Mouse (Mus musculus) small intestine, adult 2 months (tissue): ENCODE measurements around the gene Card11. TPM values are rescaled to one million over a fixed set of nuclear protein-coding genes. Genes with fewer than 3 reads are reported as not detected.

Experiments used
- H3K27ac ChIP-seq: fragments of 200-500 bp; 2 replicates; pipeline ENCODE4 v1.5.1; 2012; ENCODE audit warnings: low read depth, low read length, control low read depth, inconsistent platforms; ENCODE audit not compliant: insufficient read depth
- H3K27me3 ChIP-seq: fragments of 200-500 bp; 2 replicates; pipeline ENCODE4 v1.6.1; 2012; ENCODE audit warnings: mild to moderate bottlenecking, moderate library complexity, low read length, inconsistent platforms; ENCODE audit not compliant: control insufficient read depth, insufficient read depth
- H3K36me3 ChIP-seq: fragments of 200-500 bp; 2 replicates; pipeline ENCODE4 v1.6.1; 2012; ENCODE audit warnings: mild to moderate bottlenecking, low read length, control low read depth, inconsistent platforms; ENCODE audit not compliant: control insufficient read depth, insufficient read depth
- H3K4me1 ChIP-seq: fragments of 200-500 bp; 2 replicates; pipeline ENCODE4 v1.6.1; 2012; ENCODE audit warnings: low read length, inconsistent platforms, mixed read lengths; ENCODE audit not compliant: control insufficient read depth, insufficient read depth, insufficient read length
- H3K4me3 ChIP-seq: fragments of 200-500 bp; 2 replicates; pipeline ENCODE4 v1.5.1; 2012; ENCODE audit warnings: low read depth, mild to moderate bottlenecking, control low read depth, inconsistent platforms, low read length, moderate library complexity
- CTCF ChIP-seq: fragments of 200-500 bp; IDR thresholded peaks from 2 replicates; pipeline ENCODE4 v1.5.1; 2012; ENCODE audit warnings: low read depth, mild to moderate bottlenecking, control low read depth, inconsistent platforms, low read length, moderate library complexity, mixed read lengths; ENCODE audit not compliant: insufficient replicate concordance, insufficient read length; ENCODE audit errors: extremely low read depth
- POLR2A ChIP-seq: fragments of 200-500 bp; IDR thresholded peaks from 2 replicates; pipeline ENCODE4 v1.6.1; 2012; ENCODE audit warnings: low read depth, mild to moderate bottlenecking, control low read depth, inconsistent platforms, low read length, moderate library complexity
- WGBS: fragments of 180-500 bp; shearing (Covaris S2); methylation state at CpG from one replicate; pipeline ENCODE4 v1.1.7; 2018; 5-methylcytosine and 5-hydroxymethylcytosine counted together
- polyA plus RNA-seq: library from polyadenylated mRNA; depleted of rRNA; stranded (reverse); fragments of >200 nt; gene quantifications from 2 replicates; pipeline ENCODE4 v1.2.3, GENCODE M21; 2012

The Card11 gene
- polyA plus RNA-seq, 1 experiment = 17.1 TPM

GRCm38 (mm10) chr5:141016082-141016481 lies 15.7 kb upstream of the Card11 start:
- H3K4me1 ChIP-seq = peaks cover 8% of the 10 kb centered on the region; the same call in 1 of the 2 replicates
- TF ChIP-seq CTCF (no peak), POLR2A (no peak)
- H3K36me3 ChIP-seq = no peaks in the 10 kb centered on the region
- no peak overlapping the region for H3K4me3 ChIP-seq
- H3K27ac ChIP-seq = no peak overlapping the region
- 75% methylated on average over 1 of the region's 1 CpGs for WGBS
- no peaks in the 10 kb centered on the region for H3K27me3 ChIP-seq

GRCm38 (mm10) chr5:141014216-141014615 lies 13.8 kb upstream of the Card11 start:
- TF ChIP-seq POLR2A (no peak), CTCF (no peak)
- H3K4me3 ChIP-seq = no peak overlapping the region
- H3K27ac ChIP-seq = peak overlapping the region; percentile 2; the same call in 1 of the 2 replicates
- H3K4me1 ChIP-seq = peaks cover 8% of the 10 kb centered on the region; the same call in 1 of the 2 replicates
- 84% methylated on average over 6 of the region's 6 CpGs for WGBS
- H3K36me3 ChIP-seq = no peaks in the 10 kb centered on the region
- H3K27me3 ChIP-seq = no peaks in the 10 kb centered on the region

GRCm38 (mm10) chr5:141013465-141013864 lies 13.1 kb upstream of the Card11 start:
- peaks cover 8% of the 10 kb centered on the region; the same call in 1 of the 2 replicates for H3K4me1 ChIP-seq
- H3K36me3 ChIP-seq = no peaks in the 10 kb centered on the region
- peak overlapping the region; percentile 2; the same call in 1 of the 2 replicates for H3K27ac ChIP-seq
- no peaks in the 10 kb centered on the region for H3K27me3 ChIP-seq
- no peak overlapping the region for H3K4me3 ChIP-seq
- TF ChIP-seq POLR2A (no peak), CTCF (no peak)
- WGBS = 71% methylated on average over 9 of the region's 9 CpGs

GRCm38 (mm10) chr5:141005491-141005890 lies 5.1 kb upstream of the Card11 start:
- no peaks in the 10 kb centered on the region for H3K27me3 ChIP-seq
- WGBS = 59% methylated on average over 5 of the region's 5 CpGs
- H3K4me1 ChIP-seq = peaks cover 4% of the 10 kb centered on the region; the same call in 1 of the 2 replicates
- H3K27ac ChIP-seq = no peak overlapping the region
- H3K36me3 ChIP-seq = no peaks in the 10 kb centered on the region
- TF ChIP-seq CTCF (no peak), POLR2A (no peak)
- H3K4me3 ChIP-seq = no peak overlapping the region

GRCm38 (mm10) chr5:141004078-141004763 lies 3.8 kb upstream of the Card11 start:
- H3K4me3 ChIP-seq = no peak overlapping the region
- H3K27ac ChIP-seq = no peak overlapping the region
- WGBS = 85% methylated on average over 3 of the region's 3 CpGs

GRCm38 (mm10) chr5:140999178-140999672 lies 1.2 kb downstream of the Card11 start:
- Histone ChIP-seq H3K27ac (0 out of 2 replicates have a peak overlapping the region, but pooled peaks have one; percentile 23), H3K4me1 (peaks cover 35% of the 10 kb centered on the region), H3K27me3 (no peaks in the 10 kb centered on the region), H3K4me3 (no peak overlapping the region), H3K36me3 (no peaks in the 10 kb centered on the region)
- no peak for TF ChIP-seq POLR2A
- no peak for TF ChIP-seq CTCF
- WGBS = 57% methylated on average over 7 of the region's 7 CpGs

More at GRCm38 (mm10) chr5:141004078-141004763, 3.8 kb upstream of the Card11 start:
- Histone ChIP-seq H3K36me3 (no peaks in the 10 kb centered on the region), H3K4me1 (peaks cover 13% of the 10 kb centered on the region), H3K27me3 (no peaks in the 10 kb centered on the region)
- TF ChIP-seq POLR2A (no peak), CTCF (no peak)

- TF ChIP-seq CTCF = peak; percentile 57; the same call in 1 of the 2 replicates
- TF ChIP-seq POLR2A = no peak
- WGBS = 65% methylated on average over 4 of the region's 4 CpGs
- H3K4me3 ChIP-seq = no peak overlapping the region
- H3K36me3 ChIP-seq = no peaks in the 10 kb centered on the region
- peaks cover 48% of the 10 kb centered on the region for H3K4me1 ChIP-seq
- no peaks in the 10 kb centered on the region for H3K27me3 ChIP-seq
- H3K27ac ChIP-seq = peak overlapping the region; percentile 84; the same call in 1 of the 2 replicates
Measured at GRCm38 (mm10) chr5:140997767-140998166, 2.6 kb downstream of the Card11 start.
